Mouse (Mus musculus) left cerebral cortex, adult 8-10 months (tissue): Measurements from ENCODE around the gene Plxna1. TPM values are rescaled to one million over a fixed set of nuclear protein-coding genes. Genes with fewer than 3 reads are reported as not detected.

Source experiments
- DNase-seq, 2 experiments: peaks; one replicate each; pipeline ENCODE4 v3.0.0; 2022; ENCODE audit warnings: low spot score in 2 of 2
- total RNA-seq, 4 experiments: library from RNA; stranded (reverse); gene quantifications; 2 replicates each; pipeline ENCODE4 v1.2.4; 2022

Gene Plxna1
- total RNA-seq, 4 experiments from 2014 or later, result 49.7 to 53.1 (median 51.4) TPM

DNA sequence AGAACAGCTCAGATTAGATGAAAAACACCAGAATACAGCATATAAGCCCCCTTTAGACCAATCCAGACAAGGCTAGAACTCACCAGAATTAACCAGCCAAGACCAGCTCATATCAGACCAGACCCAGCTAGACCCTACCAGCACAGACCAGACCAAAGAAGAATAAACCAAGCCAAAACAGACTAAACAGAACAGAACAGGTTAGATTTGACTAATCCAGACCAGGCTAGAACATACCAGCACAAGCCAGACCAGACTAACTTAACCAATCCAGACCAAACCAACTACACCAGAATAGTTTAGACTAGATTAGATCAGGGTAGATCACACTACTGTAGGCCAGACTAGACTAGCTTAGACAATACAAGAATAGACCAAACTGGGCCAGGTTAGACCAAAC is 77.3 kb downstream of the Plxna1 start:
- no peak for DNase-seq

DNA sequence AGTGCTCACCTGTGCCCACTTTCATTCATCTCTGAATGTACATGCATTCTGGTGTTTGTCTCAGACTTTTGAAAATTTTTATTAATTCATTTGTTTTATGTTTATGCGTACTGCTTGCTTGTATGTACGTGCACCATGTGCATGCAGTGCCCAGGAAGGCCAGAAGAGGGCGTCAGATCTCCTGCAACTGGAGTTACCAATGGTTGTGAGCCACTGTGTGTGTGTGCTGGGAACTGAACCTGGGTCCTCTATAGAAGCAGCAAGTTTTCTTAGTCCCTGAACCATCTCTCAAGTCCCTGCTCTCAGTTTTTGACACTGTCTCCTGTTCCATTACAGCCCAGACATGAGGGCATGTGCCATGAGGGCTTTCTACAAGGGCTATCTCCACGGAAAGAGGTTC is 79.3 kb downstream of the Plxna1 start:
- DNase-seq, result no peak

DNA sequence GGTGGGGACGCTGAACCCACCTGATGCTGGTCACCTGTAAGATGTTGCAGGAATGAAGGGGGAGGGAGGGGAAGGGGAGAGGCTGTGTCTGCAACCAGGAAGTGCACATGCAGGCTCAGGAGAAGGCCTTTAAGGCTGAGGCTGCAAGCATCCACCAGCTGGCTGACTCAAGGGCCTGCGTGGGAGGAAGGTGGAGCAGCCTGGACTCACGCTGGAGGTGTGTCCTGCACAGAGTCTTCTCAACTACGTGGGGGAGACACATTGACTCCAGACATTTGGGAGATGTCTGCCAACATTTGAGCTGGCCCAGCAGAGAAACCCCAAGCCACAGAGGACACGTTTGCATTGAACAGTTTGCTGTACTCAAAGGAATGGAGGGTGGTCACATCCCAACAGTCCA is 79.8 kb downstream of the Plxna1 start:
- DNase-seq, result no peak

DNA sequence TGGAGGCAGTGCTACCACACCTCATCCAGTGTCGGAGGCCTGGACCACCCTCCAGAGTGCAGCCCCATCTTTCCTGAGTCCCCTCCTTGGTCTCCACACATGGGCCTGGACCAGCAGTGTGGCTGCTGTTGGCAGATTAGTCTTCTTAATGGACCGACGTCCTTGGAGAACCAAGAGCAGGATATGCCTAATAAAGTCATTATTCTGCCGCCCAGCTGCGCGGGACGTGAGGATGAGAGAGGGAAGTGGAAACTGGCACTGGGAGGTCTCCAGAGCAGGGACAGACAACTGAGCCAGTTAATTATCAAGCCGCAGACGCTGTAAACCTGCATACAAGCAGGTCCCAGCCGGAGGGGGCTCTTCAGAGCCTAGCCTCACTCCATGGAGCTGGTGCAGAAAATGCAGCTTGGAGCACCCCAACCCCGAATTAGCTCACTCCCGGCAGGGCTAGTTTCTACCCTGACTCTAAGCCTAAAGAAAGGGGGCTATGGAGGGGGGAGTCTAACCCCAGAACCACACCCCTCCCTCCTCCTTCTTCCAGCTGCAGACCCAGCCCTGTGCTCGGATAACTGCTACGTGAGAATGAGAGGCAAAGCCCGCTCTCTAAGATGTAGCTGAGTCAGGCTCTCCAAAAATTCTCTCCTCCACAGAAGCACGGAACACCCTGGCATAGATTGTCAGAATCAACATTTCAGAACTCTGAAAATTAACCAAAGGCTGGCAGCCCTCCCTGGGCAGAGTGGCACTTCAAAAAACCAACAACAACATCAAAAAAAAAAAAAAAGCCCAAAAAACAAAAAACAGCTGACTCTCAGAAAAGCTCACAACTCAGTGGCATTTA is 80.7 kb downstream of the Plxna1 start:
- no peak for DNase-seq

DNA sequence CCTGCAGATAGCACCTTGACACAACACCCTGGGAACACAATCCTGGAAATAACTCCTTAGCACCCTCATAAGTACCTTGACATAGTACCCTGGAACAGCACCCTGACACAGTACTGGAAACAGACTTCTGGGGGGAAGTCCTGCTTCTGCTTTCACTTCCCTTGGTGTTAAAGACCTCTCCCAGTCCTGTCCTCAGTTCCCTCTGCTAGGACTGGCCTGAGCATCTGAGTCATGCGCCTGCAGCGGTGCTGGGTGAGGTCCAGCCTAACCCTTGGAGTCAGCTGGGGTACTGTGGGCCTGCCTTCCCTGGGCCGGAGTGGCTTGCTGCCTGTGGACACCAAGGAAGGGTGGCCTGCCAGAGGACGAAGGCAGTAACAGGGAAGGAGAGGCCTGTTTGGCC is 81.9 kb downstream of the Plxna1 start:
- no peak for DNase-seq

DNA sequence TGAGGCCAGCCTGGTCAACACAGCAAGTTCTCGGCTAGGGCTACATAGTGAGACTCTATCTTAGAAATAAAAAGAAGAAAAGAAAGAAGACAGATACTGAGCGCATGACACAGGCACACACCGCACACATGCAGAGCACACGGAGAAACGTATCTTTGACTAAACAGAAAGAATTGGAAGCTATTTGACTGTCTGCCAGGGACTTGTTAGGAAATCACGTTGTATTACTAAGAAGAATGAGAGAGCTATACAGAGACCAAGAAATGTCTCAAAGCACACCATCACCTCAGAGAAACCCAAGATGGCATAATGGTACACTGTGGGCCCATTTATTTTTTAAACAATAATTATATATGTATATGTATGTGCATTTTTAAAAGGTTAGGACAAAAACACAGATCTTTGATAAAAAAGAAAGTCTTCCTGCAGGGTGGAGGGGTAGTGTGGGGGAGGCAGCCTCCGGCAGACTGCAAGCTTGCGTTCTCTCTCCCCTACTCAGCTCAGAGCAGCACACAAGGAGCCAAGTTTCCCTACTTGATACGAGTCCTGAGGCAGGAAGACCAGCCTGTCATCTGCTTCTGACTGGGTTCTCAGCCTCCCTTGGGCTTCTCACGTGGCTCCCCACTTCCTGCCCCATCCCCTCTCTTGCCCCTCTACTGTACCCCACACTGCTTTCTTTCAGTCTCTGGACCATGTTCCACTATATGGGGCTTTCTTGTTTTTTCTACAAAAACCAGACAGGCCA is 90.5 kb downstream of the Plxna1 start:
- DNase-seq, result no peak

DNA sequence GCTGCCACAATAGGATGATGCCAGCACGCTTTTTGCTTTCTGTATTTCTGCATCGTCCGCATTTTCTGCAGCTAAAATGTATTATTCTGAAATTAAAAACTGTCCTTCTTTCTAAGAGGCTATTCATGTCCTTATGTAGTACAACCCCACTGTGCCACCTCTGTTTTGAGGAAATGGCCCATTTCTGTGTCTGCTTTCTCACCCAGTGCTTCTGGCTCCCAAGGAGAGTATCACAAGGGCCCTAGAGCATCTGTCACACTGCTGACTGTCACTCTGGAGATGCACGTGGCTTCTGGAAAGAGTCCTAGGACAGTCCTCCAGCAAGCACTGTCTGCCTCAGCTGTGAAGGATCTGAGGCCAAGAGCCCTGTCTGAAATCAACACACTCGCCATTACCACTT is 95.2 kb downstream of the Plxna1 start:
- no peak for DNase-seq

Other genes starting within 250 kb of the Plxna1 start
- gene Chchd6, start 233.0 kb upstream of the Plxna1 start, total RNA-seq, result 10 to 100 TPM; 75.6 to 85.2 (median 78.1) TPM